Mouse (Mus musculus) brain, embryonic 14.5 days (tissue): ENCODE measurements at regions not wholly inside any gene's neighbourhood (a gene's known extent, or its start where the extent isn't known, plus 50 kb on each side); places are given as distances from the start of the nearest gene placed in this dataset.
A peak's percentile ranks its signal among the peaks of the same experiment; 100 is the strongest.

Experiments used
- DNase-seq: peaks from one replicate; pipeline ENCODE4 v3.0.0-alpha.2; 2011; ENCODE audit warnings: low read depth
- CTCF ChIP-seq: fragments of 200-500 bp; IDR thresholded peaks from 2 replicates; pipeline ENCODE4 v1.5.1; 2012; ENCODE audit warnings: inconsistent platforms, mild to moderate bottlenecking, moderate library complexity, borderline replicate concordance; ENCODE audit not compliant: insufficient read depth, insufficient read length; ENCODE audit errors: extremely low read depth
- POLR2A ChIP-seq: fragments of 200-500 bp; IDR thresholded peaks from 2 replicates; pipeline ENCODE4 v1.6.1; 2012; ENCODE audit warnings: mild to moderate bottlenecking, inconsistent platforms, borderline replicate concordance; ENCODE audit not compliant: poor library complexity, insufficient read depth, insufficient read length, severe bottlenecking; ENCODE audit errors: extremely low read depth

- TF ChIP-seq CTCF (no peak), POLR2A (no peak)
- DNase-seq, result no peak
Observed at GRCm38 (mm10) chr2:118044666-118045065, 67.0 kb upstream of the Thbs1 start.

GRCm38 (mm10) chr2:118050326-118050725 lies 61.4 kb upstream of the Thbs1 start:
- DNase-seq, result no peak
- TF ChIP-seq POLR2A (no peak), CTCF (no peak)

- no peak for TF ChIP-seq CTCF
- TF ChIP-seq POLR2A, result no peak
- no peak for DNase-seq
Observed at GRCm38 (mm10) chr2:118051610-118052009, 60.1 kb upstream of the Thbs1 start.

- TF ChIP-seq POLR2A (no peak), CTCF (no peak)
- DNase-seq, result no peak
Observed at GRCm38 (mm10) chr2:118053512-118053911, 58.2 kb upstream of the Thbs1 start.

- no peak for TF ChIP-seq CTCF
- TF ChIP-seq POLR2A, result no peak
- DNase-seq, result no peak
Observed at GRCm38 (mm10) chr2:118058654-118059395, 52.9 kb upstream of the Thbs1 start.

- TF ChIP-seq POLR2A (no peak), CTCF (no peak)
- peak; percentile 42 for DNase-seq
Observed at GRCm38 (mm10) chr2:118061291-118061690, 50.4 kb upstream of the Thbs1 start.
